Mouse (Mus musculus) MEL (cell line): ENCODE data around the gene Spesp1. TPM values are rescaled to one million over a fixed set of nuclear protein-coding genes. Genes with fewer than 3 reads are reported as not detected.

ENCODE experiments used
- DNase-seq: peaks from one replicate; pipeline ENCODE4 v3.0.0; 2011; ENCODE audit warnings: low read depth, low spot score
- H3K27ac ChIP-seq: 2 replicates; pipeline ENCODE4 v1.5.1; 2012; ENCODE audit warnings: low read depth, mild to moderate bottlenecking, control low read depth, low read length, moderate library complexity; ENCODE audit not compliant: control insufficient read depth
- H3K27me3 ChIP-seq, 2 experiments: fragments of 150-350 bp in 1 of 2; sonication (generic) in 1 of 2; 2 replicates each; pipeline ENCODE4 v1.6.1; 2012; ENCODE audit warnings: low read length in 2 of 2, mild to moderate bottlenecking in 2 of 2, improper control_type of control experiment in 1 of 2, moderate library complexity in 1 of 2; ENCODE audit not compliant: insufficient read depth in 2 of 2, control insufficient read depth in 1 of 2
- H3K36me3 ChIP-seq, 2 experiments: 2 replicates each; pipeline ENCODE4 v1.6.1; 2012 to 2014; ENCODE audit warnings: low read length in 2 of 2, improper control_type of control experiment in 1 of 2, inconsistent platforms in 1 of 2, mild to moderate bottlenecking in 1 of 2; ENCODE audit not compliant: insufficient read depth in 2 of 2, control insufficient read depth in 1 of 2
- H3K4me1 ChIP-seq, 2 experiments: fragments of 150-350 bp in 1 of 2; sonication (generic) in 1 of 2; 2 replicates each; pipeline ENCODE4 v1.6.1; 2012; ENCODE audit warnings: low read length in 2 of 2, improper control_type of control experiment in 1 of 2, mild to moderate bottlenecking in 1 of 2; ENCODE audit not compliant: insufficient read depth in 2 of 2, control insufficient read depth in 1 of 2
- H3K4me3 ChIP-seq, 2 experiments: fragments of 150-350 bp in 1 of 2; sonication (generic) in 1 of 2; 2 replicates each; pipeline ENCODE4 v1.5.1; 2012; ENCODE audit warnings: low read depth in 2 of 2, low read length in 2 of 2, mild to moderate bottlenecking in 2 of 2, moderate library complexity in 2 of 2, control low read depth in 1 of 2, improper control_type of control experiment in 1 of 2; ENCODE audit not compliant: control insufficient read depth in 1 of 2, insufficient read depth in 1 of 2
- H3K79me2 ChIP-seq: 2 replicates; pipeline ENCODE4 v1.6.1; 2012; ENCODE audit warnings: mild to moderate bottlenecking, low read length, moderate library complexity; ENCODE audit not compliant: control insufficient read depth, poor library complexity, insufficient read depth
- H3K9ac ChIP-seq: 2 replicates; pipeline ENCODE4 v1.6.1; 2012; ENCODE audit warnings: low read depth, mild to moderate bottlenecking, control low read depth, low read length, moderate library complexity; ENCODE audit not compliant: control insufficient read depth, poor library complexity, severe bottlenecking
- H3K9me3 ChIP-seq: fragments of 150-350 bp; sonication (generic); replicated peaks from 2 replicates; pipeline ENCODE4 v1.6.1; 2012; ENCODE audit warnings: mild to moderate bottlenecking, low read length, improper control_type of control experiment, moderate library complexity; ENCODE audit not compliant: insufficient read depth
- BHLHE40 ChIP-seq: IDR thresholded peaks from 2 replicates; pipeline ENCODE4 v1.6.1; 2012; ENCODE audit warnings: low read depth, mild to moderate bottlenecking, inconsistent platforms, low read length, improper control_type of control experiment, borderline replicate concordance
- CHD1 ChIP-seq: IDR thresholded peaks from 2 replicates; pipeline ENCODE4 v1.6.1; 2012; ENCODE audit warnings: low read depth, mild to moderate bottlenecking, inconsistent platforms, low read length, improper control_type of control experiment
- ELF1 ChIP-seq: IDR thresholded peaks from 2 replicates; pipeline ENCODE4 v1.6.1; 2014; ENCODE audit warnings: low read depth, mild to moderate bottlenecking, inconsistent platforms, low read length, improper control_type of control experiment, moderate library complexity
- EP300 ChIP-seq, 2 experiments: IDR thresholded peaks; 2 replicates each; pipeline ENCODE4 v1.6.1; 2011; ENCODE audit warnings: improper control_type of control experiment in 2 of 2, low read length in 2 of 2, low read depth in 1 of 2, mild to moderate bottlenecking in 1 of 2
- GATA1 ChIP-seq: IDR thresholded peaks from 2 replicates; pipeline ENCODE4 v1.6.1; 2011; ENCODE audit warnings: low read depth, low read length, improper control_type of control experiment
- HCFC1 ChIP-seq: IDR thresholded peaks from 2 replicates; pipeline ENCODE4 v1.6.1; 2012; ENCODE audit warnings: low read depth, mild to moderate bottlenecking, inconsistent platforms, low read length, improper control_type of control experiment, moderate library complexity
- JUND ChIP-seq: IDR thresholded peaks from 2 replicates; pipeline ENCODE4 v1.6.1; 2011; ENCODE audit warnings: low read depth, mild to moderate bottlenecking, improper control_type of control experiment, low read length
- KAT2A ChIP-seq: conservative IDR thresholded peaks from 2 replicates; pipeline ENCODE4 v1.6.1; 2012; ENCODE audit warnings: low read depth, low read length, improper control_type of control experiment, inconsistent platforms
- MAX ChIP-seq: IDR thresholded peaks from 2 replicates; pipeline ENCODE4 v1.6.1; 2011; ENCODE audit warnings: low read length, improper control_type of control experiment
- MXI1 ChIP-seq: IDR thresholded peaks from 2 replicates; pipeline ENCODE4 v1.6.1; 2011; ENCODE audit warnings: mild to moderate bottlenecking, low read depth, low read length, improper control_type of control experiment
- MYB ChIP-seq: IDR thresholded peaks from 2 replicates; pipeline ENCODE4 v1.6.1; 2011; ENCODE audit warnings: mild to moderate bottlenecking, low read depth, low read length, improper control_type of control experiment
- MYC ChIP-seq: IDR thresholded peaks from 2 replicates; pipeline ENCODE4 v1.6.1; 2011; ENCODE audit warnings: low read depth, mild to moderate bottlenecking, low read length, improper control_type of control experiment, moderate library complexity
- POLR2AphosphoS2 ChIP-seq: IDR thresholded peaks from 2 replicates; pipeline ENCODE4 v1.6.1; 2011; ENCODE audit warnings: low read length, improper control_type of control experiment
- RCOR1 ChIP-seq: IDR thresholded peaks from 2 replicates; pipeline ENCODE4 v1.6.1; 2012; ENCODE audit warnings: low read depth, mild to moderate bottlenecking, inconsistent platforms, low read length, improper control_type of control experiment
- SIN3A ChIP-seq: IDR thresholded peaks from 2 replicates; pipeline ENCODE4 v1.6.1; 2012; ENCODE audit warnings: low read length, improper control_type of control experiment, inconsistent platforms
- UBTF ChIP-seq: IDR thresholded peaks from 2 replicates; pipeline ENCODE4 v1.6.1; 2012; ENCODE audit warnings: low read depth, mild to moderate bottlenecking, inconsistent platforms, low read length, improper control_type of control experiment, moderate library complexity, borderline replicate concordance; ENCODE audit not compliant: insufficient read depth
- USF1 ChIP-seq: IDR thresholded peaks from 2 replicates; pipeline ENCODE4 v1.6.1; 2014; ENCODE audit warnings: low read depth, mild to moderate bottlenecking, inconsistent platforms, low read length, improper control_type of control experiment, moderate library complexity
- USF2 ChIP-seq, 2 experiments: IDR thresholded peaks; 2 replicates each; pipeline ENCODE4 v1.6.1; 2011 to 2012; ENCODE audit warnings: improper control_type of control experiment in 2 of 2, low read length in 2 of 2, borderline replicate concordance in 1 of 2, inconsistent platforms in 1 of 2, low read depth in 1 of 2, mild to moderate bottlenecking in 1 of 2; ENCODE audit not compliant: insufficient read depth in 1 of 2
- ZC3H11A ChIP-seq: IDR thresholded peaks from 2 replicates; pipeline ENCODE4 v1.6.1; 2012; ENCODE audit warnings: low read depth, mild to moderate bottlenecking, inconsistent platforms, low read length, improper control_type of control experiment
- ZNF384 ChIP-seq: IDR thresholded peaks from 2 replicates; pipeline ENCODE4 v1.6.1; 2012; ENCODE audit warnings: low read depth, mild to moderate bottlenecking, inconsistent platforms, low read length, improper control_type of control experiment
- polyA plus RNA-seq, 2 experiments: library from polyadenylated mRNA; stranded (reverse) in 1 of 2; unstranded in 1 of 2; fragments of >175 nt in 1 of 2; fragments of >200 nt in 1 of 2; gene quantifications; 2 replicates each; pipeline versions ENCODE4 v1.2.1 to v1.2.4; 2012; ENCODE audit warnings: low replicate concordance in 2 of 2, low read depth in 1 of 2; ENCODE audit not compliant: insufficient read length in 2 of 2, insufficient read depth in 1 of 2, missing spikeins in 1 of 2
- total RNA-seq: library from RNA; depleted of rRNA; stranded (reverse); fragments of 300-350 nt; gene quantifications from 2 replicates; pipeline ENCODE4 v1.2.3, GENCODE M21; 2012

The Spesp1 gene
- total and polyA plus RNA-seq, 3 experiments, result not detected

GRCm38 (mm10) chr9:62231046-62231445, 51.0 kb downstream of the Spesp1 start:
- no peak overlapping the region for H3K9ac ChIP-seq
- H3K4me1 ChIP-seq, result peaks cover 0 to 7% of the 10 kb centered on the region in 2 experiments; a peak in 2 of 4 replicates
- peaks cover 0 to 1% of the 10 kb centered on the region in 2 experiments; a peak in 1 of 4 replicates for H3K27me3 ChIP-seq
- no peak overlapping the region for H3K27ac ChIP-seq
- DNase-seq, result peak; percentile 47
- no peak overlapping the region for H3K4me3 ChIP-seq
- no peaks in the 10 kb centered on the region for H3K36me3 ChIP-seq
- no peaks in the 10 kb centered on the region for H3K9me3 ChIP-seq
- TF ChIP-seq GATA1 (peak; percentile 42; the same call in 1 of the 2 replicates), EP300 (IDR thresholded peaks at IDR 0.05; ENCODE audit: low read depth in 1 of 2, low read length in 2 of 2) (peak; percentile 33 to 49; a peak in 3 of 4 replicates), MYC (no peak), ELF1 (0 out of 2 replicates have a peak, but pooled peaks have one; percentile 14), MAX (peak; percentile 29; the same call in 1 of the 2 replicates), RCOR1 (peak; percentile 34; the same call in 1 of the 2 replicates)
- H3K79me2 ChIP-seq, result no peaks in the 10 kb centered on the region

GRCm38 (mm10) chr9:62229985-62230384, 52.0 kb downstream of the Spesp1 start:
- H3K27ac ChIP-seq, result no peak overlapping the region
- no peak overlapping the region for H3K9ac ChIP-seq
- H3K79me2 ChIP-seq, result no peaks in the 10 kb centered on the region
- TF ChIP-seq JUND (no peak), GATA1 (no peak), POLR2AphosphoS2 (no peak), ELF1 (no peak), MAX (no peak), HCFC1 (no peak), MYB (no peak), ZNF384 (no peak), ZC3H11A (no peak), CHD1 (no peak), MXI1 (no peak), USF1 (no peak)
- no peaks in the 10 kb centered on the region for H3K36me3 ChIP-seq
- no peak for DNase-seq
- H3K27me3 ChIP-seq, result peaks cover 0 to 1% of the 10 kb centered on the region in 2 experiments; a peak in 1 of 4 replicates
- H3K4me1 ChIP-seq, result peaks cover 0 to 7% of the 10 kb centered on the region in 2 experiments; a peak in 2 of 4 replicates
- H3K4me3 ChIP-seq, result no peak overlapping the region
- H3K9me3 ChIP-seq, result no peaks in the 10 kb centered on the region

GRCm38 (mm10) chr9:62222481-62222880, 59.5 kb downstream of the Spesp1 start:
- Histone ChIP-seq H3K4me1 (no peaks in the 10 kb centered on the region), H3K27me3 (peaks cover 0 to 2% of the 10 kb centered on the region in 2 experiments), H3K9ac (no peak overlapping the region), H3K9me3 (no peaks in the 10 kb centered on the region), H3K4me3 (no peak overlapping the region), H3K36me3 (no peaks in the 10 kb centered on the region), H3K79me2 (no peaks in the 10 kb centered on the region), H3K27ac (no peak overlapping the region)
- TF ChIP-seq BHLHE40 (no peak), SIN3A (no peak), KAT2A (no peak), UBTF (no peak), USF2 (IDR thresholded peaks at IDR 0.05; ENCODE audit: borderline replicate concordance in 1 of 2, insufficient read depth in 1 of 2, low read depth in 1 of 2, low read length in 2 of 2) (no peak), POLR2AphosphoS2 (no peak), USF1 (no peak), MAX (no peak), ELF1 (no peak)
- DNase-seq, result no peak
